Mouse (Mus musculus) layer of hippocampus, adult 9-11 months (tissue): ENCODE measurements around the gene Dpyd.
A peak's percentile ranks its signal among the peaks of the same experiment; 100 is the strongest.

ENCODE experiments used
- DNase-seq: peaks from one replicate; pipeline ENCODE4 v3.0.0; 2022

Gene Dpyd

GRCm38 (mm10) chr3:118561554-118562310, at the start of gene Dpyd:
TSS of gene Dpyd (plus strand) at chr3:118562129.
- DNase-seq = peak; percentile 70

GRCm38 (mm10) chr3:118537676-118538075, 24.3 kb upstream of the Dpyd start:
- no peak for DNase-seq

GRCm38 (mm10) chr3:118541766-118542165, 20.2 kb upstream of the Dpyd start:
- DNase-seq = no peak

GRCm38 (mm10) chr3:118547551-118548210, 14.2 kb upstream of the Dpyd start:
- no peak for DNase-seq

- no peak for DNase-seq
These were observed 4.3 kb upstream of the Dpyd start for GRCm38 (mm10) chr3:118557605-118558004.

GRCm38 (mm10) chr3:118559936-118560335, 2.0 kb upstream of the Dpyd start:
- no peak for DNase-seq

GRCm38 (mm10) chr3:118562311-118562671, 362 bp downstream of the Dpyd start:
- DNase-seq = no peak

- no peak for DNase-seq
These were observed 4.8 kb downstream of the Dpyd start for GRCm38 (mm10) chr3:118566779-118567178.

- DNase-seq = no peak
These were observed 8.3 kb downstream of the Dpyd start for GRCm38 (mm10) chr3:118570197-118570596.

- no peak for DNase-seq
These were observed 28.6 kb downstream of the Dpyd start for GRCm38 (mm10) chr3:118590559-118590958.

GRCm38 (mm10) chr3:118594864-118595263, 32.9 kb downstream of the Dpyd start:
- DNase-seq = no peak

GRCm38 (mm10) chr3:118595693-118596092, 33.8 kb downstream of the Dpyd start:
- no peak for DNase-seq

- DNase-seq = no peak
These were observed 40.0 kb downstream of the Dpyd start for GRCm38 (mm10) chr3:118601689-118602640.

GRCm38 (mm10) chr3:118608708-118609107, 46.8 kb downstream of the Dpyd start:
- DNase-seq = peak; percentile 8

- DNase-seq = no peak
These were observed 64.8 kb downstream of the Dpyd start for GRCm38 (mm10) chr3:118626455-118627375.

- no peak for DNase-seq
These were observed 67.8 kb downstream of the Dpyd start for GRCm38 (mm10) chr3:118629737-118630136.

GRCm38 (mm10) chr3:118646024-118646570, 84.2 kb downstream of the Dpyd start:
- no peak for DNase-seq

GRCm38 (mm10) chr3:118663987-118664692, 102.2 kb downstream of the Dpyd start:
- no peak for DNase-seq

- no peak for DNase-seq
These were observed 112.3 kb downstream of the Dpyd start for GRCm38 (mm10) chr3:118674121-118674745.

- DNase-seq = no peak
These were observed 113.5 kb downstream of the Dpyd start for GRCm38 (mm10) chr3:118675441-118675840.
